Mouse (Mus musculus) small intestine, adult 2 months (tissue): ENCODE data around the gene Olfr313. TPM values are rescaled to one million over a fixed set of nuclear protein-coding genes. Genes with fewer than 3 reads are reported as not detected.

ENCODE experiments used
- H3K27ac ChIP-seq: fragments of 200-500 bp; 2 replicates; pipeline ENCODE4 v1.5.1; 2012; ENCODE audit warnings: low read depth, low read length, control low read depth, inconsistent platforms; ENCODE audit not compliant: insufficient read depth
- H3K27me3 ChIP-seq: fragments of 200-500 bp; 2 replicates; pipeline ENCODE4 v1.6.1; 2012; ENCODE audit warnings: mild to moderate bottlenecking, moderate library complexity, low read length, inconsistent platforms; ENCODE audit not compliant: control insufficient read depth, insufficient read depth
- H3K36me3 ChIP-seq: fragments of 200-500 bp; 2 replicates; pipeline ENCODE4 v1.6.1; 2012; ENCODE audit warnings: mild to moderate bottlenecking, low read length, control low read depth, inconsistent platforms; ENCODE audit not compliant: control insufficient read depth, insufficient read depth
- H3K4me1 ChIP-seq: fragments of 200-500 bp; 2 replicates; pipeline ENCODE4 v1.6.1; 2012; ENCODE audit warnings: low read length, inconsistent platforms, mixed read lengths; ENCODE audit not compliant: control insufficient read depth, insufficient read depth, insufficient read length
- H3K4me3 ChIP-seq: fragments of 200-500 bp; 2 replicates; pipeline ENCODE4 v1.5.1; 2012; ENCODE audit warnings: low read depth, mild to moderate bottlenecking, control low read depth, inconsistent platforms, low read length, moderate library complexity
- CTCF ChIP-seq: fragments of 200-500 bp; IDR thresholded peaks from 2 replicates; pipeline ENCODE4 v1.5.1; 2012; ENCODE audit warnings: low read depth, mild to moderate bottlenecking, control low read depth, inconsistent platforms, low read length, moderate library complexity, mixed read lengths; ENCODE audit not compliant: insufficient replicate concordance, insufficient read length; ENCODE audit errors: extremely low read depth
- POLR2A ChIP-seq: fragments of 200-500 bp; IDR thresholded peaks from 2 replicates; pipeline ENCODE4 v1.6.1; 2012; ENCODE audit warnings: low read depth, mild to moderate bottlenecking, control low read depth, inconsistent platforms, low read length, moderate library complexity
- WGBS: fragments of 180-500 bp; shearing (Covaris S2); methylation state at CpG from one replicate; pipeline ENCODE4 v1.1.7; 2018; 5-methylcytosine and 5-hydroxymethylcytosine counted together
- polyA plus RNA-seq: library from polyadenylated mRNA; depleted of rRNA; stranded (reverse); fragments of >200 nt; gene quantifications from 2 replicates; pipeline ENCODE4 v1.2.3, GENCODE M21; 2012

Gene Olfr313
- polyA plus RNA-seq, 1 experiment = not detected

- 70% methylated on average over 6 of the region's 6 CpGs for WGBS
- TF ChIP-seq POLR2A (no peak), CTCF (no peak)
- no peaks in the 10 kb centered on the region for H3K36me3 ChIP-seq
- H3K27ac ChIP-seq = no peak overlapping the region
- no peaks in the 10 kb centered on the region for H3K27me3 ChIP-seq
- H3K4me3 ChIP-seq = no peak overlapping the region
- H3K4me1 ChIP-seq = no peaks in the 10 kb centered on the region
These were observed 24.2 kb upstream of the Olfr313 start for GRCm38 (mm10) chr11:58790646-58791045.

- H3K27ac ChIP-seq = no peak overlapping the region
- no peaks in the 10 kb centered on the region for H3K27me3 ChIP-seq
- H3K4me3 ChIP-seq = no peak overlapping the region
- 92% methylated on average over 2 of the region's 2 CpGs for WGBS
- TF ChIP-seq CTCF = no peak
- TF ChIP-seq POLR2A = no peak
- no peaks in the 10 kb centered on the region for H3K4me1 ChIP-seq
- H3K36me3 ChIP-seq = no peaks in the 10 kb centered on the region
These were observed 18.9 kb upstream of the Olfr313 start for GRCm38 (mm10) chr11:58795856-58796255.

GRCm38 (mm10) chr11:58796850-58797249, 17.9 kb upstream of the Olfr313 start:
- no peak overlapping the region for H3K4me3 ChIP-seq
- no peaks in the 10 kb centered on the region for H3K36me3 ChIP-seq
- H3K27me3 ChIP-seq = no peaks in the 10 kb centered on the region
- H3K4me1 ChIP-seq = peaks cover 3% of the 10 kb centered on the region; the same call in 1 of the 2 replicates
- WGBS = 83% methylated on average over 7 of the region's 7 CpGs
- no peak overlapping the region for H3K27ac ChIP-seq
- TF ChIP-seq CTCF = no peak
- no peak for TF ChIP-seq POLR2A

GRCm38 (mm10) chr11:58799747-58800146, 15.1 kb upstream of the Olfr313 start:
- H3K4me1 ChIP-seq = peaks cover 12% of the 10 kb centered on the region; the same call in 1 of the 2 replicates
- no peak overlapping the region for H3K4me3 ChIP-seq
- TF ChIP-seq POLR2A (no peak), CTCF (no peak)
- no peaks in the 10 kb centered on the region for H3K36me3 ChIP-seq
- H3K27ac ChIP-seq = no peak overlapping the region
- WGBS = 78% methylated on average over 5 of the region's 5 CpGs
- no peaks in the 10 kb centered on the region for H3K27me3 ChIP-seq

GRCm38 (mm10) chr11:58801558-58802228, 13.1 kb upstream of the Olfr313 start, which contains the start of gene Fam183b:
Gene Fam183b (minus strand): TSS chr11:58801960.
- WGBS = 8% methylated on average over 14 of the region's 14 CpGs
- H3K36me3 ChIP-seq = no peaks in the 10 kb centered on the region
- H3K4me3 ChIP-seq = peak within 1 kb of the TSS; percentile 7; the same call in 1 of the 2 replicates
- H3K27ac ChIP-seq = no peak within 1 kb of the TSS
- no peaks in the 10 kb centered on the region for H3K27me3 ChIP-seq
- peaks cover 12% of the 10 kb centered on the region; the same call in 1 of the 2 replicates for H3K4me1 ChIP-seq
- no peak for TF ChIP-seq POLR2A
- TF ChIP-seq CTCF = no peak

GRCm38 (mm10) chr11:58803871-58804270, 10.9 kb upstream of the Olfr313 start:
- H3K4me3 ChIP-seq = no peak overlapping the region
- H3K36me3 ChIP-seq = no peaks in the 10 kb centered on the region
- peaks cover 12% of the 10 kb centered on the region; the same call in 1 of the 2 replicates for H3K4me1 ChIP-seq
- no peak overlapping the region for H3K27ac ChIP-seq
- H3K27me3 ChIP-seq = no peaks in the 10 kb centered on the region
- 18% methylated on average over 4 of the region's 4 CpGs for WGBS
- TF ChIP-seq CTCF (no peak), POLR2A (no peak)

GRCm38 (mm10) chr11:58804393-58804792, 10.4 kb upstream of the Olfr313 start:
- Histone ChIP-seq H3K36me3 (no peaks in the 10 kb centered on the region), H3K4me1 (peaks cover 12% of the 10 kb centered on the region; the same call in 1 of the 2 replicates), H3K27ac (peak overlapping the region; percentile 28; the same call in 1 of the 2 replicates), H3K27me3 (no peaks in the 10 kb centered on the region), H3K4me3 (no peak overlapping the region)
- 8% methylated on average over 2 of the region's 2 CpGs for WGBS
- TF ChIP-seq POLR2A = no peak
- no peak for TF ChIP-seq CTCF

- Histone ChIP-seq H3K27ac (no peak overlapping the region), H3K36me3 (no peaks in the 10 kb centered on the region), H3K4me1 (no peaks in the 10 kb centered on the region), H3K4me3 (no peak overlapping the region), H3K27me3 (no peaks in the 10 kb centered on the region)
- 14% methylated on average over 1 of the region's 1 CpGs for whole genome bisulfite sequencing
- no peak for TF ChIP-seq POLR2A
- TF ChIP-seq CTCF = peak; percentile 47; the same call in 1 of the 2 replicates
These were observed 2.8 kb upstream of the Olfr313 start for GRCm38 (mm10) chr11:58812001-58812400.
